Mouse (Mus musculus) hindbrain, embryonic 11.5 days (tissue): ENCODE measurements around the gene Tppp. TPM values are rescaled to one million over a fixed set of nuclear protein-coding genes. Genes with fewer than 3 reads are reported as not detected.

Experiments
- ATAC-seq: fragments of 200-750 bp; cut with Nextera tagmentation; 2 replicates; pipeline ENCODE4 v1.8.0; 2017; ENCODE audit warnings: mild to moderate bottlenecking, moderate TSS enrichment, moderate library complexity; ENCODE audit not compliant: low FRiP score
- DNase-seq: peaks from one replicate; pipeline ENCODE4 v3.0.0-alpha.2; 2015; ENCODE audit warnings: low spot score
- H3K27ac ChIP-seq: fragments of 300-500 bp; sonication (generic); 2 replicates; pipeline ENCODE4 v1.5.1; 2014; ENCODE audit warnings: mild to moderate bottlenecking, low read depth, low read length
- H3K27me3 ChIP-seq: fragments of 300-500 bp; sonication (generic); 2 replicates; pipeline ENCODE4 v1.6.1; 2014; ENCODE audit warnings: mild to moderate bottlenecking, low read length, moderate library complexity, mixed read lengths; ENCODE audit not compliant: control insufficient read depth, insufficient read depth
- H3K36me3 ChIP-seq: fragments of 300-500 bp; sonication (generic); 2 replicates; pipeline ENCODE4 v1.6.1; 2014; ENCODE audit warnings: mild to moderate bottlenecking, low read length, moderate library complexity, mixed read lengths; ENCODE audit not compliant: control insufficient read depth, insufficient read depth
- H3K4me1 ChIP-seq: fragments of 300-500 bp; sonication (generic); replicated peaks from 2 replicates; pipeline ENCODE4 v1.6.1; 2014; ENCODE audit warnings: low read length, mixed read lengths; ENCODE audit not compliant: control insufficient read depth, insufficient read depth
- H3K4me2 ChIP-seq: fragments of 300-500 bp; sonication (generic); replicated peaks from 2 replicates; pipeline ENCODE4 v1.6.1; 2014; ENCODE audit warnings: mild to moderate bottlenecking, low read depth, low read length
- H3K4me3 ChIP-seq: fragments of 300-500 bp; sonication (generic); 2 replicates; pipeline ENCODE4 v1.5.1; 2014; ENCODE audit warnings: low read depth, low read length
- H3K9ac ChIP-seq: fragments of 300-500 bp; sonication (generic); 2 replicates; pipeline ENCODE4 v1.6.1; 2014; ENCODE audit warnings: low read depth, low read length
- H3K9me3 ChIP-seq: fragments of 300-500 bp; sonication (generic); 2 replicates; pipeline ENCODE4 v1.6.1; 2016; ENCODE audit warnings: low read length; ENCODE audit not compliant: control insufficient read depth
- WGBS: fragments of 180-500 bp; shearing (Covaris S2); extraction: QIAGEN DNeasy Blood & Tissue Kit; methylation state at CpG from one replicate; pipeline ENCODE4 v1.1.7; 2014; 5-methylcytosine and 5-hydroxymethylcytosine counted together
- polyA plus RNA-seq: library from polyadenylated mRNA; unstranded; fragments of >200 nt; fragmentation: Nextera tagmentation; extraction: Ambion mirVana; gene quantifications from 2 replicates; pipeline ENCODE4 v1.2.1, GENCODE M21; 2014

The Tppp gene
- polyA plus RNA-seq, 1 experiment from 2014 or later: 4.9 TPM

- Histone ChIP-seq H3K27me3 (no peaks in the 10 kb centered on the region), H3K36me3 (no peaks in the 10 kb centered on the region), H3K9me3 (no peaks in the 10 kb centered on the region), H3K4me2 (no peak overlapping the region), H3K27ac (no peak overlapping the region), H3K4me1 (no peaks in the 10 kb centered on the region), H3K4me3 (no peak overlapping the region), H3K9ac (no peak overlapping the region)
- ATAC-seq (no peak), DNase-seq (no peak)
- WGBS: 85% methylated on average over 8 of the region's 8 CpGs
These were observed 21.9 kb downstream of the Tppp start for GRCm38 (mm10) chr13:74031133-74031532.

GRCm38 (mm10) chr13:74034756-74035155, 25.5 kb downstream of the Tppp start:
- Histone ChIP-seq H3K9ac (no peak overlapping the region), H3K27ac (no peak overlapping the region), H3K4me1 (no peaks in the 10 kb centered on the region), H3K27me3 (no peaks in the 10 kb centered on the region), H3K36me3 (no peaks in the 10 kb centered on the region), H3K4me2 (no peak overlapping the region), H3K9me3 (no peaks in the 10 kb centered on the region), H3K4me3 (no peak overlapping the region)
- 91% methylated on average over 2 of the region's 2 CpGs for WGBS
- DNase-seq: no peak
- ATAC-seq: no peak

GRCm38 (mm10) chr13:74035776-74036175, 26.6 kb downstream of the Tppp start:
- no peak overlapping the region for H3K4me3 ChIP-seq
- no peak overlapping the region for H3K9ac ChIP-seq
- H3K36me3 ChIP-seq: no peaks in the 10 kb centered on the region
- ATAC-seq (no peak), DNase-seq (no peak)
- WGBS: 98% methylated on average over 2 of the region's 2 CpGs
- no peaks in the 10 kb centered on the region for H3K9me3 ChIP-seq
- no peak overlapping the region for H3K27ac ChIP-seq
- H3K27me3 ChIP-seq: no peaks in the 10 kb centered on the region
- no peak overlapping the region for H3K4me2 ChIP-seq
- H3K4me1 ChIP-seq: no peaks in the 10 kb centered on the region

GRCm38 (mm10) chr13:74039926-74040325, 30.7 kb downstream of the Tppp start:
- H3K4me2 ChIP-seq: no peak overlapping the region
- H3K4me1 ChIP-seq: no peaks in the 10 kb centered on the region
- no peak for ATAC-seq
- DNase-seq: no peak
- H3K4me3 ChIP-seq: no peak overlapping the region
- H3K9ac ChIP-seq: no peak overlapping the region
- no peak overlapping the region for H3K27ac ChIP-seq
- H3K9me3 ChIP-seq: no peaks in the 10 kb centered on the region
- peaks cover 3% of the 10 kb centered on the region; the same call in 1 of the 2 replicates for H3K36me3 ChIP-seq
- H3K27me3 ChIP-seq: no peaks in the 10 kb centered on the region
- WGBS: 86% methylated on average over 3 of the region's 3 CpGs

- no peak overlapping the region for H3K4me3 ChIP-seq
- ATAC-seq (no peak), DNase-seq (no peak)
- no peaks in the 10 kb centered on the region for H3K27me3 ChIP-seq
- no peaks in the 10 kb centered on the region for H3K36me3 ChIP-seq
- no peak overlapping the region for H3K4me2 ChIP-seq
- no peak overlapping the region for H3K9ac ChIP-seq
- H3K9me3 ChIP-seq: no peaks in the 10 kb centered on the region
- WGBS: 91% methylated on average over 1 of the region's 1 CpGs
- no peak overlapping the region for H3K27ac ChIP-seq
- H3K4me1 ChIP-seq: no peaks in the 10 kb centered on the region
These were observed 47.0 kb downstream of the Tppp start for GRCm38 (mm10) chr13:74056194-74056593.

- no peak for ATAC-seq
- 94% methylated on average over 9 of the region's 9 CpGs for WGBS
- no peak for DNase-seq
- Histone ChIP-seq H3K9ac (no peak overlapping the region), H3K27ac (no peak overlapping the region), H3K27me3 (no peaks in the 10 kb centered on the region), H3K9me3 (no peaks in the 10 kb centered on the region), H3K36me3 (no peaks in the 10 kb centered on the region), H3K4me3 (no peak overlapping the region), H3K4me2 (no peak overlapping the region), H3K4me1 (no peaks in the 10 kb centered on the region)
These were observed 48.9 kb downstream of the Tppp start for GRCm38 (mm10) chr13:74058081-74058480.

- Histone ChIP-seq H3K27me3 (no peaks in the 10 kb centered on the region), H3K4me3 (peak within 1 kb of the TSS; percentile 82), H3K4me2 (peak within 1 kb of the TSS; percentile 41), H3K27ac (peak within 1 kb of the TSS; percentile 75), H3K9me3 (no peaks in the 10 kb centered on the region), H3K4me1 (no peaks in the 10 kb centered on the region), H3K9ac (peak within 1 kb of the TSS; percentile 89), H3K36me3 (no peaks in the 10 kb centered on the region)
- ATAC-seq (peak; percentile 96), DNase-seq (peak; percentile 95)
- 4% methylated on average over 48 of the region's 48 CpGs for WGBS
These were observed 52.6 kb downstream of the Tppp start, which contains the start of gene Cep72 for GRCm38 (mm10) chr13:74061613-74062377. TSS of gene Cep72 (minus strand) at chr13:74062299.

GRCm38 (mm10) chr13:74062378-74063128, 53.3 kb downstream of the Tppp start:
- Histone ChIP-seq H3K9ac (peak overlapping the region; percentile 89), H3K4me1 (no peaks in the 10 kb centered on the region), H3K9me3 (no peaks in the 10 kb centered on the region), H3K27me3 (no peaks in the 10 kb centered on the region), H3K27ac (no peak overlapping the region), H3K4me2 (peak overlapping the region; percentile 41), H3K36me3 (no peaks in the 10 kb centered on the region), H3K4me3 (peak overlapping the region; percentile 82)
- ATAC-seq (no peak), DNase-seq (peak; percentile 2)
- WGBS: 32% methylated on average over 10 of the region's 11 CpGs
